Mouse (Mus musculus) CD4-positive, CD25-positive, alpha-beta regulatory T cell (primary cell): ENCODE data around the gene Klf1. TPM values are rescaled to one million over a fixed set of nuclear protein-coding genes. Genes with fewer than 3 reads are reported as not detected.

Source experiments
- polyA plus RNA-seq: library from polyadenylated mRNA; unstranded; fragments of 100-300 nt; shearing (Covaris generic); gene quantifications from one replicate; pipeline ENCODE4 v1.2.1, GENCODE M21; 2017

The Klf1 gene
- 0.16 TPM for polyA plus RNA-seq

GRCm38 (mm10) chr8:84901752-84902151, at the start of gene Klf1:
Gene Klf1, plus strand, starts transcription at chr8:84901928.

GRCm38 (mm10) chr8:84856864-84857441, 44.8 kb upstream of the Klf1 start, which contains the start of gene Farsa:
Gene Farsa, plus strand, starts transcription at chr8:84856989.

GRCm38 (mm10) chr8:84871376-84872308, 30.1 kb upstream of the Klf1 start, which contains the start of gene Syce2:
Gene Syce2, plus strand, starts transcription at chr8:84872111.

GRCm38 (mm10) chr8:84893709-84894134, 8.0 kb upstream of the Klf1 start, which contains the start of gene Gcdh:
Gene Gcdh, minus strand, starts transcription at chr8:84893921.

GRCm38 (mm10) chr8:84908421-84909161, 6.9 kb downstream of the Klf1 start, which contains the start of gene Dnase2a:
Gene Dnase2a, plus strand, starts transcription at chr8:84908560.

GRCm38 (mm10) chr8:84936962-84937546, 35.3 kb downstream of the Klf1 start, which contains the start of gene Mast1:
Gene Mast1, minus strand, starts transcription at chr8:84937359.

GRCm38 (mm10) chr8:84946528-84947240, 45.0 kb downstream of the Klf1 start, which contains the start of gene Rtbdn:
Gene Rtbdn, plus strand, starts transcription at chr8:84946991.

Other genes with a start within 250 kb of the Klf1 start
- gene Ier2, start 239.1 kb upstream of the Klf1 start, polyA plus RNA-seq, result 290 TPM
- gene Trmt1, start 215.6 kb upstream of the Klf1 start, polyA plus RNA-seq, result 59.3 TPM
- gene Nacc1, start 214.1 kb upstream of the Klf1 start, polyA plus RNA-seq, result 19.2 TPM
- 0.78 TPM for gene Lyl1, start 200.5 kb upstream of the Klf1 start, polyA plus RNA-seq
- 28.5 TPM for gene G430095P16Rik, start 178.9 kb upstream of the Klf1 start, polyA plus RNA-seq
- 12.6 TPM for gene Nfix, start 101.6 kb upstream of the Klf1 start, polyA plus RNA-seq
- gene Dand5, start 79.1 kb upstream of the Klf1 start, polyA plus RNA-seq, result 6.6 TPM
- gene Gadd45gip1, start 70.4 kb upstream of the Klf1 start, polyA plus RNA-seq, result 33.5 TPM
- gene Rad23a, start 61.3 kb upstream of the Klf1 start, polyA plus RNA-seq, result 212 TPM
- gene Calr, start 55.0 kb upstream of the Klf1 start, polyA plus RNA-seq, result 491 TPM
- gene Farsa, start 44.9 kb upstream of the Klf1 start, polyA plus RNA-seq, result 102 TPM
- 4.5 TPM for gene Syce2, start 29.8 kb upstream of the Klf1 start, polyA plus RNA-seq
- gene Gcdh, start 8.0 kb upstream of the Klf1 start, polyA plus RNA-seq, result 39.3 TPM
- 14.6 TPM for gene Dnase2a, start 6.6 kb downstream of the Klf1 start, polyA plus RNA-seq
- gene Mast1, start 35.4 kb downstream of the Klf1 start, polyA plus RNA-seq, result 1.2 TPM
- gene Rtbdn, start 45.1 kb downstream of the Klf1 start, polyA plus RNA-seq, result 0.19 TPM
- not detected for gene Gm49661, start 67.5 kb downstream of the Klf1 start, polyA plus RNA-seq
- 181 TPM for gene Prdx2, start 67.7 kb downstream of the Klf1 start, polyA plus RNA-seq
- 99.4 TPM for gene Rnaseh2a, start 67.8 kb downstream of the Klf1 start, polyA plus RNA-seq
- gene Junb, start 76.8 kb downstream of the Klf1 start, polyA plus RNA-seq, result 673 TPM
- gene Hook2, start 88.7 kb downstream of the Klf1 start, polyA plus RNA-seq, result 10.7 TPM
- gene Best2, start 112.6 kb downstream of the Klf1 start, polyA plus RNA-seq, result not detected
- 52.2 TPM for gene Asna1, start 123.4 kb downstream of the Klf1 start, polyA plus RNA-seq
- 206 TPM for gene Trir, start 124.9 kb downstream of the Klf1 start, polyA plus RNA-seq
- gene Tnpo2, start 135.0 kb downstream of the Klf1 start, polyA plus RNA-seq, result 34.3 TPM
- 6.5 TPM for gene Fbxw9, start 158.1 kb downstream of the Klf1 start, polyA plus RNA-seq
- gene Gm5741, start 166.1 kb downstream of the Klf1 start, polyA plus RNA-seq, result 0.81 TPM
- gene Dhps, start 169.8 kb downstream of the Klf1 start, polyA plus RNA-seq, result 92.5 TPM
- gene Wdr83os, start 178.8 kb downstream of the Klf1 start, polyA plus RNA-seq, result 173 TPM
- gene Wdr83, start 179.4 kb downstream of the Klf1 start, polyA plus RNA-seq, result 42.2 TPM
- gene Man2b1, start 181.3 kb downstream of the Klf1 start, polyA plus RNA-seq, result 124 TPM
- not detected for gene Zfp791, start 221.2 kb downstream of the Klf1 start, polyA plus RNA-seq
- gene Cks1brt, start 250.0 kb downstream of the Klf1 start, polyA plus RNA-seq, result 0.13 TPM